Mouse (Mus musculus): Measurements from ENCODE around the gene Shld1.

DNA sequence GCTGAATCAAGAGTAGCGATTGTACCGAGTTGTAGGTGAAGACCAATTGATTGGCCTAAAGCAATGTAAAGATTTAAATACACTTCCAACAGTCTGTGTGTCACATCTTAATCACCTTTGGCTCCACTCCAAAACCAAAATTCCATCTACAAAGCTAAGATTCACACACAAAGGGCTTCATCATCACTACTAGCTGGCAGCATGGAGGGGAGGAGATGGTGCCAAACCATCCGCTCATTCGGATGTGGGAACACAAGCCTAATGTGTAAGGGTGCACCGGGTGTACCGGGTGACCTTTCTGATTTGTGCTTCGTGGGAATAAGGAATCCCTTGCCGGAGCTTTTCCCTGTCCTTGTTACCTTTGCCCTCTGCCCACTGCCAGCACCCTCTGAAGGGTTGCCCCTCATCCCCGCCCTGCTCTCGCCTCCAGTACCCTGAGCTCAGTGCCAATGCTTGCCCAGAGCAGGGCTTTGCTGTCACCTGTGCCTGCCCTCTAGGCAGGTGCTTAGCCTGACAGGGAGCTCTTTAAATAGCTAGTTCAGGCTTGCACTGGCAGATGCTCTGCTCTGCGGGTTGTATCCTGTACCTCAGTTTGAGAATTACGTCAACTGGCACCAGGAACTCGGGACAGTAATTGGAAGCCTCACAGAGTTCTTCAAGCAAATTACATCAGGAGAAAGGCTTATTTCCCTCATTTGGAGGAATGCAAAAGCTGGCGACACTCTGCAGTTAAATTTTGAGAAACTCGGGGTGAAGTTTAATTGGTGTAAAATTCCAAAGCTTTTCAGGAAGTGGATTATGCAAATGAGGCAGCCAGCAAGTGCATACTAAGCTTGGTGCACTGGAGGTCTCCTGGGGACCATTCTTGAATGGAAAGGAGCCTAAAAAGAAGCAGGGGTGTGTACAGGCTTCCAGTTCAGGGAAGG lies 64.7 kb downstream of the Shld1 start:
- TF ChIP-seq CTCF (IDR thresholded peaks at IDR 0.05 in 2 of 3, conservative IDR thresholded peaks at IDR 0.05 in 1 of 3; ENCODE audit: control insufficient read depth in 1 of 3, insufficient read depth in 1 of 3, low read depth in 2 of 3, low read length in 3 of 3, poor library complexity in 1 of 3, severe bottlenecking in 1 of 3), result no peak
- no peak for TF ChIP-seq POLR2A (IDR thresholded peaks at IDR 0.05; ENCODE audit: control insufficient read depth in 1 of 2, insufficient read depth in 1 of 2, low read depth in 1 of 2, low read length in 2 of 2, poor library complexity in 1 of 2)

Data from MEL (cell line).